Mouse (Mus musculus) thymus, postnatal 14 days (tissue): Measurements from ENCODE around the gene Glyatl3.

Experiments
- DNase-seq: peaks from one replicate; pipeline ENCODE4 v3.0.0; 2021

The Glyatl3 gene

DNA sequence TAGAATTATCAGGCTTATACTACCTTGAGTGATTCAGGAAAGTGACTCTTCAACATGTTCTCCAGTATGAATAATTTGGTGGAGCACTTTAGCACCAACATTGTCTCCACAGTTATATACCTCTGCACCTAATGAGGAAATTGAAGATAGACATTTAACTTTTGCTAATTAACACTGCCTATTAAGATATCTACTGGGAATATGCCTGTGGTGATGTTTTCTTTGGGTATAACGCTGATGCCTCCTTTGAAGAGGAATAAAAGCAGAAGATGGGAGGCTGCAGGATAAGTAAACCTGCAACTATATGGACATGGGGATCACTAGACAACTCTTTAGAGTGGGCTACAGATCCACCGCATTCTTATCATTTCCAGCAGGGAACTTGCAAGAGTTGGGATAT lies at the start of gene Glyatl3:
Gene Glyatl3, minus strand, starts transcription at position 101 of the 400 bp plus-strand sequence.
- no peak for DNase-seq

DNA sequence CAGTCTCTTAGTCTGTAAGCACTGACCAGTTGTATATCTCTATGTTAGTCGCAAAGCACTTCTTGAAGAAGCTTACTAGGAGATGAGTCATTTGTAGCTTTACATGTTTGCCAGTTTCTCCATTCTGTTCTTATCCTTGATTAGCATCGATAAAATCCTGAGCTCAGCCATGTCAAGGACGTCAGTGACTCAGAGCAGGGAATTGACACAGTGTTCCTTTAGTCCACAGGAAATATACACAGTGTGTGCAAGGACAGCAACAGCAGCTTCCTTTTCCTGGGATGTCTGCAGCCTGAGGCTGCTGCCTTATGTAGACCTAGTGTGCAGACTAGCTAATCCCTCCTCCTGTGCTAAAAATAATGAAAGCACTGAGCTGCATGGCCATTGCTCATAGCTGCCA lies 34.4 kb upstream of the Glyatl3 start:
- no peak for DNase-seq

DNA sequence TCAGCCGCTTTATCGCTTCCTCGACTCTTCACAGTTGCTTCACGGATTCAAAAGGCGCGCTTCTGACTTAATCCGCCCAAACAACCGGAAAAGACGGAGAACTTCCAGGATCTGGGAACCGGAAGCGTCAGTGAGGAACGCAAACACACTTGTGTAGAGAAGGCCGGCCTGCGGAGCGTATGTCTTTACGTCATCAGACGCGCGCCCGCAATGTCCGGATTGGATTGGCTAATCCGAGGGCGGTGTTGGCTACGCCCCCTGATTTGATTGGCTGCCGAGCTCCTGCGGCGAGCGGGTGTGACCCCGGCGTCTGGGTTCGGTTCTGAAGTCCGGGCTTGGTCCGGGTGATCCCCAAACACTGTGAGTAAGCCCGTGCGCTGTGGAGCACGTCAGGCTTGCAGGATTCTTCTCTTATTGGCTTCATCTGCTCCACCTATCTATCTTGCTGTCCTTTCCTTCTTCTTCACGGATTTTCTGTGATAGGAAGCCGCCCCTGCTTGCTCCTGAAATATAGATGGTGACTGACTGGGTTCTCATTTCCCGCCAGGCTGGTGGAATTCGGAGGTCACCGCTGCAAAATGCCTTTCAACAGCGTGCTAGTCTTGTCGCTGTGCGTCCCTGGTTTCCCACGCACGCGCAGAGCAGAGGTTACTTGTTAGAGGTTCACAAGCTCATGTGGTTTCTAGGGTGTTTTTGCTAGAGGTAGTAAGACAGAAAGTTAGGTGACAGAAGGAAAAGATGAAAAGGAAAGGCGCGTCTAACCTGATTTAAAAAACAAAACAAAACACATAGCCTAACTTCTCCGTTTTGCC lies 20.5 kb upstream of the Glyatl3 start, which contains the start of the genes Mut and Cenpq:
Gene Mut, plus strand, starts transcription at position 266 of the 812 bp plus-strand sequence.
Gene Cenpq, minus strand, starts transcription at position 628 of the 812 bp plus-strand sequence.
- peak; percentile 96 for DNase-seq

DNA sequence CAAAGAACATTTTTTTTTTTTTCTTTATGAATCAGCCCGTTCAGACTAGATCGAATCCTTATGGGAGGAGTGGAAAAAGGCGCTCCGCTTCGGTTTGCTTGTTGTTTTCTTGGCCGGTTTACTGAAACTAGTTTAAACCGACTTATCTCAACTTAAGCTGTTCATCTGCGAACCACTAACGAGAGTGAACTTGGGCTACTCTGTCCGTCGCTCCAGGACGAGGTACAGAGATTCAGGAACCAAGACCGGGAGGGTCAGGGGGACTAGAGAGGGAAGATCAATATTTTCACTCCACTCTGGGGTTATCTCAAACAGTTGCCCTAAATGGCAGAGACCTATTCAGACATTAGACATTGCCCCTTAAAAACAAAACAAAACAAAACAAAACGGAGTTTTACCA lies 19.8 kb upstream of the Glyatl3 start:
- DNase-seq, result no peak

GRCm38 (mm10) chr17:40915499-40915898 lies 1.3 kb upstream of the Glyatl3 start:
- DNase-seq, result no peak

DNA sequence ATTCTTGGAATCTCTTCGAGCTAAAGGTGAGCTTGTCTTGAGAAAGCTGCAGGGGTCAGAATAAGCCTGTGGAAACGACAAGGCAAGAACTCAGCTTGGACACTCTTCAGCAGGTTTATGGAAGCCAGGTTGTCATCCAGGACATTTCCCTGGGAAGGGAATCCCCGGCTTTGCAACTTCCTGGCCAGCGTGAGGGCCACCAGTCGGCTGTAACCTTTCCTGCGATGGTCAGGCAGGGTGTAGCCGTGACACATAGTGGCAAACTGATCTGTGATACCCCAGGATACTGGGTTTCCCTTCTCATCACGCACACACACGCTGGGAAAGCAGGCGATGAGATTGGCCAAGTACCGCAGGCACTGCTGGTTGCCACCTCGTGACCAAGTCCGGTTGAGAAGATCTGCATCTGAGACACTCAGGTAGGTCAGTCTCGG lies 9.4 kb downstream of the Glyatl3 start:
- DNase-seq, result no peak

DNA sequence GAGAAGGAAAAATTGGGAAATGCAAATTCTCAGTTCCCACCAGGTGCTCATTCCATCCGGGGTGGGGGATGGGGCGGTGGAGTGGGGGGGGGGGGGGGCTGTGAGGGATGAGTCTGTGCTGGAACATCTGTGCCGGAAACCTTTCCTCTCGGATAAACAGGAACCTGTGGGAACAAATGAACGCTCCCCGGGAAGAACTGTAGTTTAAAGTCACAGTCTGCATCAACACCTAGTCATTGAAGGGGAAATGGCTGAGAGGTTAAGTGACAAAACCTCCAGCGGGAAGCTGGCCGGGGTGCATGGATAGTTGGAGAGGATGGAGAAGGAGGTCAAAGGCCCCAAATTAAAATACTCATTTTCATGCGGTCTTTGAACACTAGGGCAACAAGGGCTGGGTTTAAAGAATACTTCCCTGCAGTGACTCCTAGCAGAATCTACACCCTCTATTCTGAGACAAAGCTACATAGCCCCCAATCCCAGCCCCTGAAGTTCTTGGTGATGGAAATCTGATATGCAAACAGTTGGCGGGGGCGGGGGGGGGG lies 10.0 kb downstream of the Glyatl3 start:
- DNase-seq, result no peak

DNA sequence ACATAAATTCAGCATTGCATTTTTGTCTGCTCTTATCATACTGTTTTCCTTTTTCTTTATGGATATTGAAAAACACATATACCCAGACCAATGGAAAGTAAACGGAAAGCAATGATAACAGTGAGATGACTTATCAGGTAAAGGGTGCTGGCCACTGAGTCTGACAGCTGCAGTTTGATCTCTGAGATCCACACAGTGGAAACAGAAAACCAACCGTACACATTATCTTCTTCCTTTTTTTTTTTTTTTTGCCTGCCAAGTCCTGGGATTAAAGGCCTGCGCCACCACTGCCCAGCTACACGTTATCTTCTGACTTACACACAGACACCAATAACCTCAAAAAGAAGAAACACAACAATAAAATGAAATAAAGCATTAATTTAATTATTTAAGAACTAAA lies 10.8 kb downstream of the Glyatl3 start:
- no peak for DNase-seq

GRCm38 (mm10) chr17:40899783-40900363 lies 14.3 kb downstream of the Glyatl3 start:
- DNase-seq, result no peak

GRCm38 (mm10) chr17:40896863-40897262 lies 17.3 kb downstream of the Glyatl3 start:
- no peak for DNase-seq

DNA sequence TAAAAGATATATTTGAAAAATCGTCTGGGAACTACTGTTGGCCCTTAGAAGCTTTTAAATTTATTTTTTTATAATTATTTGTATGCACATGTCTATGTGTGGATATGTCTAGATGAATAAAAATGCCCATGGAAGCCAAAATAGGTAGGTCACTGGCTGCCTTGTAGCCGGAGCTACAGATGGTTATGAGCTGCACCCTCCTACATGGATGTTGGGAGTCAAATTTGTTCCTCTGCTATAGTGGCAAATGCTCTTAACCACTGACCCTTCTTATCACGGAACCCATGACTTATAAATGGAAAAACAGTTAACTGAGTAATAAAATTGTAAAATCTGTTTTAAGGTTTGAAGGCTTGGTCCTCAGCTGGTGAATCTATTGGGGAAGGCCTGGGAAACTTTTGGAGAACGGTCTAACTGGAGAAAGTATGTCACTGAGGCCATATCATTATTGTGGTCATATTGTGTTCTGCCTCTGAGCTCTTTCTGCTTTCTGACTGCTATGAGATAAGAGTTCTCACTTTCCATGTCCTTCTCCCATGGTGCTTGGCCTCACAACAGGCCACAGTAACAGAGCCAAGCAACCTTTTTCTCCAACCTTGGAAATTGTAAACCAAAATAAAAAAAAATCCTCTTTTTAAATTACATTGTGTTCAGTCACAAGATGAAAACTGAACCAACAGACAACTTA lies 26.2 kb downstream of the Glyatl3 start:
- no peak for DNase-seq

DNA sequence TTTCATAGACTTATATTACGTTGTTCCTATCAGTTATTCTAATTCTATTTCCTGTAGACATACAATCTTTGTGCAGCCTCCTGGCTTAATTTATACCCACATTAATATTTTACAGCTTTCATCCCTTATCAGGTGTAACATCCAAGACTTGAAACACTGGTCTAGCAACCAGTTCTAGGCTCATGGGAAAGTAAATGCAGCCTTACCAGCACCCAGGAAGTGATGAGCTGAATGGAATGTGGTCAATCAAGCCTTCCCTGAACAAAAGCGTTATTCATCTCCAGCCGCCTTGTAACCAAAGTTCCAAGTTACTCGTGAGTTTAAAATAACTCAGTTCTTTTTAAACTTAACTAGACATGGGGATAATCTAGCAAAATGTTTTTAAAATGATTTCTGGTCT lies 29.0 kb downstream of the Glyatl3 start:
- no peak for DNase-seq

- no peak for DNase-seq
Measured at GRCm38 (mm10) chr17:40882172-40882571, 32.0 kb downstream of the Glyatl3 start.

GRCm38 (mm10) chr17:40879924-40880691 lies 34.0 kb downstream of the Glyatl3 start, which contains the start of gene 9130008F23Rik:
Gene 9130008F23Rik, minus strand, starts transcription at chr17:40880559.
- DNase-seq, result no peak

DNA sequence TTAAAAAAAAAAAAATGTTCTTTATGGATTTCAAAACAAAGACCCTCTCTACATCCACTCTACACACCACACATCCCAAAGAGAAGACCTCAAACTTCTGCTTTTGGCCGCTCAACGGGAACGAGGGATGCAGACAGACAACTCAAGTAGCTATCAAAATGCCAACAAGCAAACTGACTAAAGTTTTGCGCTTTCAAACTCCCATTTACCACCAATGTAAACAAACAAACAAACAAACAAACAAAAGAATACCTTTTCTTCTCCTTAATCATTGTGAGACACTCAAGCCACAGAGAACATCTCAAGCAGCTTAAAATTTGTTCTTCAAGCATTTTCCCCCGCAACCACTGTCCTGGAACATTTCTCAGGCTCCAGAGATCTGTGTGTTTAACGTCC lies 34.6 kb downstream of the Glyatl3 start:
- no peak for DNase-seq

GRCm38 (mm10) chr17:40877741-40878140 lies 36.4 kb downstream of the Glyatl3 start:
- DNase-seq, result no peak

DNA sequence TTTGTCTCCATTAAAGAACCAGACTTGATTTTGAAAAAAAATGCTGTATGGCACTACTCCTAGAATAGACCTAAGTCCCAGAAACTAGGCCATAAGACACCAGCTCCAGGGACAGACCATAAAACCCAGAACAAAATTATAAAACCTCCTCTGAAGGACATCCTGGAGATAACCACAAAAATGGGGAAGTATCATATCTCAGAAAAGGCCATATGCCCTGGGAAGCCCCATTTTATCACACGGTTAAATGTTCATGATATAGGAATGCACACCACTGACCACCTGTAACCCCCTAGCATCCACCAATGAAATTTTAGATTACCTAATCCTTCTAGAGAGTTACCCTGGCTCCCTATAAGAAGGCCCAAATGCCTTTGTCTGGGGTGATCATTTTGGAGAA lies 38.6 kb downstream of the Glyatl3 start:
- no peak for DNase-seq

GRCm38 (mm10) chr17:40874701-40875100 lies 39.4 kb downstream of the Glyatl3 start:
- no peak for DNase-seq

DNA sequence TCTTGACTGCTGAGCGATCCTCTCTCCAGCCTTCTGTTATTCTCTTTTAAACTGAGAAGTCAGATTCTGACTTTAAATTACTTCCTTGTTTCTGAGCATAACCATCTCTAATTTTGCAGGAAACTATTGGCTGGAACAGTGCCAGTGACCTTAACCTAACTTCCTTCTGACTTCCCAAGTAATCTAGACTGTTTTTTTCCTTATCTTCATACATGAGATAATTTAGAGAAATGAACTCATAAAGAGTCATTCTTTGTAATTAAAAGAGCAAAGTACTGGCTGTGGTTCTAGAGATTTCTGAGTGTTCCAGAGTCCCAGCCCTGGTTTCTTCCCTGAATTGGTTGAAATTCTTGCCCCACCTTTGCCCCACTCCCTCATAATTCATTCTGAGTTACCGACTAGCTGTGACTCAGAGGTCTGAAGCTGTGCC lies 40.6 kb downstream of the Glyatl3 start:
- DNase-seq, result no peak

DNA sequence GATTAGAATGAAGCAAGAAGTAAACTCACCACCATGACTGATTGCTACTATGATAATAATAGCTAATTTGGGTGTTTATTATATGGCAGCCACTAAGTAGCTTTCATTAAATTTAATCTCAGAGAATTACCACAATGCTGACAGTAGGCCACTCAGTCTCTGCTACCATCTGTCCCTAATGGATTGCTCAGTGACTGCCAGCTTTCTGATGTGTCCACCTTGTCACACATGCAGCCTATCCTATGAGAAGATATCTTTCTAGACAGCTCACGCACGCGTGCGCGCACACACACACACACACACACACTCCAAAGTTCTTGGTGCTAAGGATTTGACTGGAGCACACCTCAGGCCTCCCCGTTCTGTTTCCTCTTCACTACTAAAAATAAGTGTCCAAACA lies 41.5 kb downstream of the Glyatl3 start:
- no peak for DNase-seq

DNA sequence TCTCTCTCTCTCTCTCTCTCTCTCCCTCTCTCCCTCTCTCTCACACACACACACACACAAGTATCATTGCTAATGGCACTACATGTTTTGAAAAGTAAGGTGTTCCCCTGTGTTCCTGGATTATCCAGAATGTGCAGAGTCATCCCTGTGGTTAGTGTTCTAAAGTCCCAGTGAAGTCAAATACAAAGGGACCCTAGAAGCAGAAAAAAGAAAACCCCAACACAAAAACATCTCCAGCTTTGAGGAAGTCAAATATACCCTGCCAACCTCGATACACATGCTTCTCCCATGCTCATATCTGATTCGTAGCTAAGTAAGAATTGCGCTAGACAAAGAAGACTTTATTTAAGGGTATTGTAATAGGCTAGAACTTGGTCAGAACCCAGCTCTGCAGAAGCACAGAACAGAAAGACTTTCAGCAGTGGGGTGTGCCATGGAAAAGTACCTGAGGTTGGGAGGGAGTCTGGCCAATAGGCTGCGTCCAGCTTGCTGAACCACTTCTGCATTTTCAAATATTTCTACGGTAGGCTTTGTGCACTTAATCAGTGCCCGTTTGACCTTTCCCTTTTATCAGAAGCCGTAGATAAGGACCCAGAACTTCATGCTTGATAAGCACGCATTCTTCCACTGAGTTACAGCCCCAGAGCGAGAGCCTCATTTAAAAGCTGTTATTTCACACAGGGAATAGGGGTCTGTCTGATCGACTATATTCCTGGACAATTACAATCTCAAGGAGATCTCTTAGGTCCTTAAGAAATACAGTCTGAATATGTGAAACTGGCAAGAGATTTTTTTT lies 45.0 kb downstream of the Glyatl3 start:
- no peak for DNase-seq

DNA sequence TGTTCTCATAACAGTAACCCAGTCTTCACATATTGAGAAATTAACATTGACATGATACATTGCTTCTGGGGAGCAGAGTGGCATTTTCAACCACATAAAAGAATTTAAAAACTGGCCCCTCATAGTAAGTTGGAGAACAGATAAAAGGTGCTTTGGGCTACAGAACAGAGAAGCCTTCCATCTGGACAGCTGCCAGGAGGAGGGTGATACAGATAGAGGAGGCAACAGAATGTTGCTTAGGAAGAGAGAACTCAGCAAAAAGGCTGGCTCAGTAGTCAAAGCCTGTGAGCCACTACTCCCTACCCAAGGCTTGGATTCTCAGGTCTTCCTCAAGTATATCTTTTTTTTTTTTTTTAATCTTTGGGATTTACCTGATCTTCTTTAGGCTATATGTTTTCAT lies 59.1 kb downstream of the Glyatl3 start:
- DNase-seq, result no peak
